ENCODE assay signal across 9 mouse cellular contexts in the genomic region with DNA sequence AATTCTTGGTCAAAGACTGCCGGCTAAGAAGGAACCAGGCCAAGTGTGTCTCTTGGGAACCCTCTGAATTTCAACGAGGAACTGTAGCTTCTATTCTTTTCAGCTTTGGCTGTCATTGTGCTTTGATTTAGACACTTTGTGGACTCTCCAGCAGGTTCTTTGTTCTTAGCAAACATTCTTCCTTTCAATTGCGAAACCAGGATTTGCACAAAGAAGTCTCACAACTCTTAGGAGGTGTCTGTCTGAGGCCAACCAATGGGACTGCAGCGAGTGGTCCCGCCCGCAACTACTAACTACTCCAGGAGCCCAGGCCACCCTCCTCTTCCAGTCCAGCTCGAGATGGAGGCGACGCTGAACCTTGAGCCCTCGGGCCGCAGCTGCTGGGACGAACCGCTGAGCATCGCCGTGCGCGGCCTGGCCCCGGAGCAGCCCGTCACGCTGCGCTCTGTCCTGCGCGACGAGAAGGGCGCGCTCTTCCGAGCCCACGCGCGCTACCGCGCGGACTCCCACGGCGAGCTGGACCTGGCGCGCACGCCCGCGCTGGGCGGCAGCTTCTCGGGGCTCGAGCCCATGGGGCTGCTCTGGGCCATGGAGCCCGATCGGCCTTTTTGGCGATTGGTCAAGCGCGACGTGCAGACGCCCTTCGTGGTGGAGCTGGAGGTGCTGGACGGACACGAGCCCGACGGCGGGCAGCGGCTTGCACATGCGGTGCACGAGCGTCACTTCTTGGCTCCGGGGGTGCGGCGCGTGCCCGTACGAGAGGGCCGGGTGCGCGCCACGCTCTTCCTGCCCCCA. TPM values are rescaled to one million over a fixed set of nuclear protein-coding genes. Genes with fewer than 3 reads are reported as not detected.
DNase-seq lines count a peak whose midpoint lies in the region; ATAC-seq and TF ChIP-seq lines count a peak whose summit lies in the region.
"Not testable (repeated sequence)": the region's sequence is repeated elsewhere in the genome, so short reads cannot be mapped to it uniquely, and the experiment has no call there.
"Had no signal": no experiment of that assay in that cellular context is flagged by ENCODE, and none has a peak within 500 bp of the region (broad histone marks: within the 10 kb centered on the region; RNA-seq: fewer than 3 reads in every experiment).

Gene Acot1, plus strand, starts transcription at position 320 of the 795 bp plus-strand sequence.

- not testable (repeated sequence) for H3K27ac ChIP-seq in MEL (ENCODE audit: control insufficient read depth, low read depth, low read length)
- H3K27ac ChIP-seq in hindbrain, embryonic 10.5 days: peak within 1 kb of the TSS; percentile 85
- peak within 1 kb of the TSS; percentile 45 for H3K27ac ChIP-seq in neural tube, embryonic 14.5 days (ENCODE audit: low read depth, low read length)

- H3K27me3 ChIP-seq in MEL (ENCODE audit: control insufficient read depth in 1 of 2, insufficient read depth in 2 of 2, low read length in 2 of 2); hindbrain, embryonic 10.5 days (ENCODE audit: insufficient read depth, poor library complexity, severe bottlenecking); neural tube, embryonic 14.5 days (ENCODE audit: control insufficient read depth, insufficient read depth, low read length): not testable (repeated sequence)

- TF ChIP-seq POLR2A in MEL (IDR thresholded peaks at IDR 0.05; ENCODE audit: control insufficient read depth in 1 of 2, insufficient read depth in 1 of 2, low read depth in 1 of 2, low read length in 2 of 2, poor library complexity in 1 of 2): not testable (repeated sequence)
- TF ChIP-seq POLR2A in lung, adult 2 months (IDR thresholded peaks at IDR 0.05; ENCODE audit: borderline replicate concordance, extremely low read depth, low read depth, low read length): peak; percentile 82; the same call in 1 of the 2 replicates

- not testable (repeated sequence) for TF ChIP-seq CTCF in MEL (IDR thresholded peaks at IDR 0.05 in 2 of 3, conservative IDR thresholded peaks at IDR 0.05 in 1 of 3; ENCODE audit: control insufficient read depth in 1 of 3, insufficient read depth in 1 of 3, low read depth in 2 of 3, low read length in 3 of 3, poor library complexity in 1 of 3, severe bottlenecking in 1 of 3); lung, adult 2 months (IDR thresholded peaks at IDR 0.05; ENCODE audit: insufficient read depth, low read length)

- H3K79me2 ChIP-seq in MEL (ENCODE audit: control insufficient read depth, insufficient read depth, low read length, poor library complexity): not testable (repeated sequence)

- H3K4me3 ChIP-seq in MEL (ENCODE audit: control insufficient read depth in 1 of 2, insufficient read depth in 1 of 2, low read depth in 2 of 2, low read length in 2 of 2): peak within 1 kb of the TSS; percentile 19 to 50; a peak in 3 of 4 replicates
- H3K4me3 ChIP-seq in hindbrain, embryonic 10.5 days: peak within 1 kb of the TSS; percentile 53
- H3K4me3 ChIP-seq in lung, adult 2 months (replicated peaks; ENCODE audit: extremely low read depth, low read depth, low read length): peak within 1 kb of the TSS; percentile 74
- peak within 1 kb of the TSS; percentile 41 for H3K4me3 ChIP-seq in neural tube, embryonic 14.5 days (ENCODE audit: low read depth, low read length)

- H3K9me3 ChIP-seq in MEL (replicated peaks; ENCODE audit: insufficient read depth, low read length); hindbrain, embryonic 10.5 days; neural tube, embryonic 14.5 days (ENCODE audit: control insufficient read depth, low read length): not testable (repeated sequence)

- not testable (repeated sequence) for H3K4me1 ChIP-seq in MEL (ENCODE audit: control insufficient read depth in 1 of 2, insufficient read depth in 2 of 2, low read length in 2 of 2); lung, adult 2 months (ENCODE audit: control insufficient read depth, insufficient read depth, low read length); neural tube, embryonic 14.5 days (ENCODE audit: control insufficient read depth, insufficient read depth, low read length)
- peaks cover 48% of the 10 kb centered on the region for H3K4me1 ChIP-seq in hindbrain, embryonic 10.5 days (replicated peaks)

- 1% methylated on average over 63 of the region's 70 CpGs for WGBS in hindbrain, embryonic 10.5 days
- WGBS in lung, adult 2 months: 1% methylated on average over 64 of the region's 70 CpGs
- WGBS in neural tube, embryonic 14.5 days: 3% methylated on average over 48 of the region's 70 CpGs

- peak; percentile 56 for DNase-seq in MEL (ENCODE audit: low read depth, low spot score)
- DNase-seq in cerebellum, postnatal 25 days: peak; percentile 56 to 71
- DNase-seq in frontal cortex, postnatal 10 days (ENCODE audit: low spot score in 2 of 2): peak; percentile 58 to 59
- DNase-seq in hindbrain, embryonic 10.5 days (ENCODE audit: low spot score): peak; percentile 82
- DNase-seq in layer of hippocampus, adult 9-11 months: peak; percentile 81
- peak; percentile 70 for DNase-seq in lung, adult 2 months
- peak; percentile 9 to 13 for DNase-seq in thymus, adult 18-20 months

- not testable (repeated sequence) for H3K36me3 ChIP-seq in MEL (ENCODE audit: control insufficient read depth in 1 of 2, insufficient read depth in 2 of 2, low read length in 2 of 2); hindbrain, embryonic 10.5 days; neural tube, embryonic 14.5 days (ENCODE audit: control insufficient read depth, insufficient read depth, low read length)

- TF ChIP-seq RAD21 in MEL (IDR thresholded peaks at IDR 0.05; ENCODE audit: low read depth, low read length): not testable (repeated sequence)

- TF ChIP-seq EP300 in MEL (IDR thresholded peaks at IDR 0.05; ENCODE audit: low read depth in 1 of 2, low read length in 2 of 2): not testable (repeated sequence)

- ATAC-seq in neural tube, embryonic 14.5 days (ENCODE audit: low read depth): peak; percentile 94

- peak within 1 kb of the TSS; percentile 47 for H3K4me2 ChIP-seq in neural tube, embryonic 14.5 days (ENCODE audit: low read depth, low read length)

- H3K9ac ChIP-seq in MEL (ENCODE audit: control insufficient read depth, low read depth, low read length, poor library complexity, severe bottlenecking): peak within 1 kb of the TSS; percentile 29
- peak within 1 kb of the TSS; percentile 41 for H3K9ac ChIP-seq in neural tube, embryonic 14.5 days (replicated peaks; ENCODE audit: low read depth, low read length)

RNA-seq across cellular contexts. Expression of gene Acot1, which starts in this region (rescaled TPM):
- 1.5 and 1.9 TPM in 2 replicates for total RNA-seq in MEL (2012; rRNA removed)
- 10 to 100 TPM in 1 of 2 experiments, not detected in 1; 12.7 TPM for polyA plus RNA-seq in MEL (2012; ENCODE audit: insufficient read depth in 1 of 2, insufficient read length in 2 of 2, low read depth in 1 of 2, low replicate concordance in 2 of 2, missing spikeins in 1 of 2)
- polyA plus RNA-seq in hindbrain, embryonic 10.5 days (2016; fragmentation: Nextera tagmentation; extraction: Ambion mirVana): 39.8 and 45.3 TPM in 2 replicates
- polyA plus RNA-seq in lung, adult 2 months (2012; rRNA removed): 28.8 and 29.2 TPM in 2 replicates
- polyA plus RNA-seq in neural tube, embryonic 14.5 days (2014; fragmentation: Nextera tagmentation; extraction: Ambion mirVana): 93.6 and 93.9 TPM in 2 replicates
- polyA plus RNA-seq: G1E had no signal

Comparison
In these comparisons a context has a peak if more than half of its experiments do, and no peak if none do; other contexts are left out.
1. DNase-seq: peak in every context shown above with its lines; median percentile 82 in hindbrain, embryonic 10.5 days; 81 in layer of hippocampus, adult 9-11 months; 70 in lung, adult 2 months; 64 in cerebellum, postnatal 25 days; 58 in frontal cortex, postnatal 10 days; 56 in MEL; 11 in thymus, adult 18-20 months.